Mouse (Mus musculus) myocyte (in vitro differentiated cells): ENCODE results near the gene Olfr596.
"Not testable (repeated sequence)": the region's sequence is repeated elsewhere in the genome, so short reads cannot be mapped to it uniquely, and the experiment has no call there.

Experiments used
- MYOD1 ChIP-seq, 3 experiments: IDR thresholded peaks; one replicate each; pipeline ENCODE4 v1.6.1; 2011; ENCODE audit warnings: control low read depth in 2 of 3, low read depth in 2 of 3, mild to moderate bottlenecking in 2 of 3, moderate library complexity in 1 of 3; ENCODE audit not compliant: insufficient read length in 2 of 3, control insufficient read depth in 1 of 3
- MYOG ChIP-seq, 3 experiments: IDR thresholded peaks; one replicate each; pipeline ENCODE4 v1.6.1; 2011; ENCODE audit warnings: control low read depth in 2 of 3, low read depth in 2 of 3, mild to moderate bottlenecking in 2 of 3; ENCODE audit not compliant: insufficient read length in 2 of 3, control insufficient read depth in 1 of 3, insufficient read depth in 1 of 3
- POLR2A ChIP-seq: IDR thresholded peaks from one replicate; pipeline ENCODE4 v1.6.1; 2011; ENCODE audit warnings: low read depth, mild to moderate bottlenecking, control low read depth, moderate library complexity; ENCODE audit not compliant: insufficient read length
- POLR2AphosphoS2 ChIP-seq: IDR thresholded peaks from one replicate; pipeline ENCODE4 v1.6.1; 2011; ENCODE audit warnings: low read depth, control low read depth; ENCODE audit not compliant: insufficient read length

DNA sequence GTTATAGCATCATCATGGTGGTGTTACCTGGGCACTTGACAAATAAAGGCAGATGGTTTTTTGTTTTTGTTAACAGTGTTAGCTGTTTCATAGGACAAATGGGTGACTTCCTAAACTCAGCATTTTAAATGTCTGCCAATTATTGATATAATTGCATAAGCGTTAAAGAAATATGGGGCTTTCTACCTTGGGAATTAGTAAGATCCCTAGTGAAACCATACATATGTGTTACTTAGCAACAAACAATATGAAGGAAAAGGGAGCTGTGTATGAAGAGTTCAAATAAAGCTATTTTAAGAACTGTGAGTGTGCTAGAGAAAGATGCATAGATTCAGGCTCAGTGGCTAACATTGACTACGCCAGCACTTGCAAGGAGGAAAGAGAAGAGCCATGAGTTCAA, 10.6 kb downstream of the Olfr596 start, which contains the start of gene Olfr597:
- not testable (repeated sequence) for TF ChIP-seq MYOG (IDR thresholded peaks at IDR 0.05; ENCODE audit: control insufficient read depth in 1 of 3, insufficient read depth in 1 of 3, insufficient read length in 2 of 3, low read depth in 2 of 3); MYOD1 (IDR thresholded peaks at IDR 0.05; ENCODE audit: control insufficient read depth in 1 of 3, insufficient read length in 2 of 3, low read depth in 2 of 3); POLR2AphosphoS2; POLR2A
